ENCODE assay signal across 30 mouse cellular contexts in the genomic region with DNA sequence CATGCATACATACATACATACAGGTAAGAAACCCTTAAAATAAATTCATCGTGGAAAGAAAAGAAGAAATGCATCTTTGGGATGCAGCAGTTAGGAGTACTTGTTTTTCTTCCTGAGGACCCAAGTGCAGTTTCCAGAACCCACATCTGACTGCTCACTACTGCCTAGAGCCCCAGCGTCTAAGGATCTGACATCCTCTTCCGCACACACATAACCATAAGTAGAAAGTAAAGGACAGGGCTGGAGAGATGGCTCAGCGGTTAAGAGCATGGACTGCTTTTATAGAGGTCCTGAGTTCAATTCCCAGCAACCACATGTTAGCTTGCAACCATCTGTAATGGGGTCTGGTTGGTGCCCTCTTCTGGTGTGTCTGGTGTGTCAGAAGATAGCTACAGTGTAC. TPM values are rescaled to one million over a fixed set of nuclear protein-coding genes. Genes with fewer than 3 reads are reported as not detected.
"Had no signal": no experiment of that assay in that cellular context is flagged by ENCODE, and none has a peak within 500 bp of the region (broad histone marks: within the 10 kb centered on the region; RNA-seq: fewer than 3 reads in every experiment).

No protein-coding gene starts in this region.

- H3K36me3 ChIP-seq: embryonic facial prominence, embryonic 12.5 days; embryonic facial prominence, embryonic 13.5 days; embryonic facial prominence, embryonic 15.5 days; forebrain, embryonic 12.5 days; forebrain, embryonic 15.5 days; heart, embryonic 10.5 days had no signal

- H3K9ac ChIP-seq: embryonic facial prominence, embryonic 12.5 days; embryonic facial prominence, embryonic 15.5 days; forebrain, embryonic 12.5 days; forebrain, embryonic 13.5 days; forebrain, embryonic 15.5 days; forebrain, postnatal 0 days had no signal

- H3K9me3 ChIP-seq: embryonic facial prominence, embryonic 15.5 days; forebrain, embryonic 12.5 days; forebrain, embryonic 13.5 days; forebrain, embryonic 15.5 days; heart, embryonic 10.5 days had no signal

- DNase-seq: cerebellum, adult 2 months; cerebellum, adult 8-10 months; cerebellum, adult 9-10 months; cerebellum, adult 9-11 months; cerebellum, postnatal 14 days; cerebellum, postnatal 25 days; cerebellum, postnatal 36 days; embryo, embryonic 11 days; forebrain, postnatal 0 days; gastrocnemius, postnatal 10 days; gastrocnemius, postnatal 14 days; gastrocnemius, postnatal 36 days; heart, adult 18-20 months; heart, adult 2 months had no signal

- H3K27me3 ChIP-seq: embryonic facial prominence, embryonic 12.5 days; embryonic facial prominence, embryonic 13.5 days; embryonic facial prominence, embryonic 15.5 days; forebrain, embryonic 12.5 days; forebrain, embryonic 13.5 days; forebrain, embryonic 15.5 days had no signal

- H3K4me3 ChIP-seq: embryonic facial prominence, embryonic 10.5 days; embryonic facial prominence, embryonic 12.5 days; embryonic facial prominence, embryonic 13.5 days; embryonic facial prominence, embryonic 15.5 days; forebrain, embryonic 10.5 days; forebrain, embryonic 12.5 days; forebrain, embryonic 13.5 days; forebrain, embryonic 15.5 days; heart, adult 2 months; heart, embryonic 10.5 days had no signal

RNA-seq across cellular contexts. Expression of gene Gm42791, which starts 37.5 kb away (rescaled TPM):
- total RNA-seq: common myeloid progenitor, adult 5-6 weeks; forebrain, postnatal 0 days had no signal
- polyA plus RNA-seq: cerebellum, adult 2 months; cortical plate, adult 2 months; embryonic facial prominence, embryonic 11.5 days; forebrain, embryonic 11.5 days; forebrain, embryonic 14.5 days; frontal cortex, adult 2 months; gonadal fat pad, adult 2 months; heart, adult 2 months had no signal
